9 mouse cellular contexts compared by ENCODE assay signal in the genomic region with DNA sequence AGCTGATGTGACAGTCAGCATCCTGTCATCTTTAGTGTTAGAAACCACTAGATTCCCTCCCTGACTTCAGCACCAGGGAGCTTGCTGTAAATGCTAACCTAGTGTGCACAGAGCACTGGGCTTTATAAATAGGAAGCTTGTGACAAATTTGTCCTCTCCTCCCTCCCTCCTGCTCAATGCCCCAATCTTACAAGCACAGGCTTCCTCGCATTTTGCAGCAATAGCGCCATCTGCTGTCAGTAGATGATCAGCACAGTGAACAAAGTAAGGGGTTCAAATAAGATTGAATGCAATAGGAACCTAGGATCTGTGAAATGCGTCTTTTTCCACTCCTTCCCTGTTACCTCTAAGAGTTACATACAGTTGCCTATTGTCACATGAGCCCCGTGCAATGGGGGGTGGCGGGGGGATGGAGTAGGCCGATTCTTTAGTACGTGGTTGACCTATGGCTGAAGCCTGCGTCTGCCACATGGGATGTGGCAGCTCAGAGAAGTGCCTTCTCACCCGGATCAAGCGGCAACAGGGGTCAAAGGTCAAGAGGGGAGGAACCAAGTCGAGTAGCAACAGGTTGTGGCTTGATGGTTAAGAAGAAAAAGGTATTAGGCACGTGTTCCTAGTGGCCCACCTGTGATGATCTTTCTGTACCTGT. TPM values are rescaled to one million over a fixed set of nuclear protein-coding genes. Genes with fewer than 3 reads are reported as not detected.
DNase-seq lines count a peak whose midpoint lies in the region; ATAC-seq lines count a peak whose summit lies in the region.
"Had no signal": no experiment of that assay in that cellular context is flagged by ENCODE, and none has a peak within 500 bp of the region (broad histone marks: within the 10 kb centered on the region; RNA-seq: fewer than 3 reads in every experiment).

No protein-coding gene starts in this region.

- no peak overlapping the region for H3K27ac ChIP-seq in embryonic facial prominence, embryonic 10.5 days (replicated peaks)
- no peak overlapping the region for H3K27ac ChIP-seq in liver, embryonic 12.5 days
- no peak overlapping the region for H3K27ac ChIP-seq in neural tube, embryonic 12.5 days

- WGBS in embryonic facial prominence, embryonic 10.5 days: 35% methylated on average over 12 of the region's 12 CpGs
- WGBS in liver, embryonic 12.5 days (ENCODE audit: insufficient replicate concordance): 52% methylated on average over 12 of the region's 12 CpGs
- WGBS in neural tube, embryonic 12.5 days: 49% methylated on average over 12 of the region's 12 CpGs

- DNase-seq in CD4-positive, CD25-positive, alpha-beta regulatory T cell, adult 2 months (ENCODE audit: low read depth, low spot score): peak; percentile 82
- DNase-seq in adrenal gland, adult 8-10 months: peak; percentile 40
- DNase-seq in embryonic facial prominence, embryonic 10.5 days (ENCODE audit: low spot score): peak; percentile 75
- peak; percentile 78 for DNase-seq in heart, adult 8-10 months (ENCODE audit: low spot score)
- peak; percentile 80 for DNase-seq in kidney, postnatal 14 days
- DNase-seq in telencephalon, adult 2 months (ENCODE audit: low read depth, low spot score): peak; percentile 91

- peaks cover 66% of the 10 kb centered on the region for H3K36me3 ChIP-seq in embryonic facial prominence, embryonic 10.5 days (replicated peaks)
- H3K36me3 ChIP-seq in liver, embryonic 12.5 days: peaks cover 96% of the 10 kb centered on the region
- H3K36me3 ChIP-seq in neural tube, embryonic 12.5 days: peaks cover 56% of the 10 kb centered on the region

- no peak overlapping the region for H3K9ac ChIP-seq in liver, embryonic 12.5 days
- no peak overlapping the region for H3K9ac ChIP-seq in neural tube, embryonic 12.5 days

- no peak overlapping the region for H3K4me2 ChIP-seq in liver, embryonic 12.5 days
- H3K4me2 ChIP-seq in neural tube, embryonic 12.5 days (replicated peaks): no peak overlapping the region

- H3K9me3 ChIP-seq in embryonic facial prominence, embryonic 10.5 days: no peaks in the 10 kb centered on the region
- H3K9me3 ChIP-seq in liver, embryonic 12.5 days (replicated peaks): no peaks in the 10 kb centered on the region
- no peaks in the 10 kb centered on the region for H3K9me3 ChIP-seq in neural tube, embryonic 12.5 days

- peak; percentile 31 for ATAC-seq in liver, embryonic 12.5 days
- peak; percentile 30; the same call in 1 of the 2 replicates for ATAC-seq in neural tube, embryonic 12.5 days (ENCODE audit: low FRiP score, low read depth)

- no peaks in the 10 kb centered on the region for H3K4me1 ChIP-seq in embryonic facial prominence, embryonic 10.5 days
- H3K4me1 ChIP-seq in liver, embryonic 12.5 days: no peaks in the 10 kb centered on the region
- no peaks in the 10 kb centered on the region for H3K4me1 ChIP-seq in neural tube, embryonic 12.5 days

- no peaks in the 10 kb centered on the region for H3K27me3 ChIP-seq in embryonic facial prominence, embryonic 10.5 days (replicated peaks; ENCODE audit: low read depth, poor library complexity, severe bottlenecking)
- no peaks in the 10 kb centered on the region for H3K27me3 ChIP-seq in liver, embryonic 12.5 days (replicated peaks)
- no peaks in the 10 kb centered on the region for H3K27me3 ChIP-seq in neural tube, embryonic 12.5 days (replicated peaks)

- H3K4me3 ChIP-seq in embryonic facial prominence, embryonic 10.5 days: no peak overlapping the region
- no peak overlapping the region for H3K4me3 ChIP-seq in liver, embryonic 12.5 days
- no peak overlapping the region for H3K4me3 ChIP-seq in neural tube, embryonic 12.5 days

RNA-seq across cellular contexts. Expression of a gene that starts 37.0 kb away (rescaled TPM):
- total RNA-seq in adrenal gland, adult 8-10 months (2022): 1 to 10 TPM in 1 of 4 experiments, under 1 TPM in 1, not detected in 2; 0.17 to 1.4 TPM
- polyA plus RNA-seq in embryonic facial prominence, embryonic 10.5 days (2016; fragmentation: Nextera tagmentation; extraction: Ambion mirVana): 1.1 and 1.5 TPM in 2 replicates
- not detected for total RNA-seq in heart, adult 8-10 months (2022)
- 0.10 TPM in 1 of 2 replicates, not detected in the other for polyA plus RNA-seq in liver, embryonic 12.5 days (2016; fragmentation: Nextera tagmentation; extraction: Ambion mirVana)
- 4.7 and 5.0 TPM in 2 replicates for polyA plus RNA-seq in neural tube, embryonic 12.5 days (2016; fragmentation: Nextera tagmentation; extraction: Ambion mirVana)
- polyA plus RNA-seq: heart, embryonic 14.5 days had no signal

RNA-seq across cellular contexts. Expression of a gene that starts 41.9 kb away (rescaled TPM):
- total RNA-seq in adrenal gland, adult 8-10 months (2022): under 1 TPM; 0.20 to 0.95 (median 0.43) TPM
- 20.0 TPM in 2 replicates for polyA plus RNA-seq in embryonic facial prominence, embryonic 10.5 days (2016; fragmentation: Nextera tagmentation; extraction: Ambion mirVana)
- under 1 TPM; 0.09 to 0.34 (median 0.25) TPM for total RNA-seq in heart, adult 8-10 months (2022)
- polyA plus RNA-seq in liver, embryonic 12.5 days (2016; fragmentation: Nextera tagmentation; extraction: Ambion mirVana): 13.8 and 14.4 TPM in 2 replicates
- polyA plus RNA-seq in neural tube, embryonic 12.5 days (2016; fragmentation: Nextera tagmentation; extraction: Ambion mirVana): 9.7 and 10.2 TPM in 2 replicates

Comparison
In these comparisons a context has a peak if more than half of its experiments do, and no peak if none do; other contexts are left out.
1. DNase-seq: peak in every context shown above with its lines; median percentile 91 in telencephalon, adult 2 months; 82 in CD4-positive, CD25-positive, alpha-beta regulatory T cell, adult 2 months; 80 in kidney, postnatal 14 days; 78 in heart, adult 8-10 months; 75 in embryonic facial prominence, embryonic 10.5 days; 40 in adrenal gland, adult 8-10 months.